Mouse (Mus musculus) embryonic facial prominence, embryonic 14.5 days (tissue): Measurements from ENCODE around the gene Syngr4. TPM values are rescaled to one million over a fixed set of nuclear protein-coding genes. Genes with fewer than 3 reads are reported as not detected.
"Not testable (repeated sequence)": the region's sequence is repeated elsewhere in the genome, so short reads cannot be mapped to it uniquely, and the experiment has no call there.

ENCODE experiments used
- ATAC-seq: fragments of 200-750 bp; cut with Nextera tagmentation; 2 replicates; pipeline ENCODE4 v1.8.0; 2017; ENCODE audit warnings: low read depth, moderate number of reproducible peaks, moderate TSS enrichment
- DNase-seq: peaks from one replicate; pipeline ENCODE4 v3.0.0-alpha.2; 2015; ENCODE audit warnings: low spot score
- H3K27ac ChIP-seq: fragments of 300-500 bp; sonication (generic); replicated peaks from 2 replicates; pipeline ENCODE4 v1.5.1; 2014; ENCODE audit warnings: low read depth, mild to moderate bottlenecking, low read length, moderate library complexity
- H3K27me3 ChIP-seq: fragments of 300-500 bp; sonication (generic); replicated peaks from 2 replicates; pipeline ENCODE4 v1.6.1; 2014; ENCODE audit warnings: low read length; ENCODE audit not compliant: control insufficient read depth, insufficient read depth
- H3K36me3 ChIP-seq: fragments of 300-500 bp; sonication (generic); 2 replicates; pipeline ENCODE4 v1.6.1; 2014; ENCODE audit warnings: low read length, mixed read lengths; ENCODE audit not compliant: control insufficient read depth, insufficient read depth
- H3K4me1 ChIP-seq: fragments of 300-500 bp; sonication (generic); 2 replicates; pipeline ENCODE4 v1.6.1; 2014; ENCODE audit warnings: antibody characterized with exemption, low read length; ENCODE audit not compliant: control insufficient read depth, insufficient read depth
- H3K4me2 ChIP-seq: fragments of 300-500 bp; sonication (generic); 2 replicates; pipeline ENCODE4 v1.6.1; 2014; ENCODE audit warnings: low read depth, mild to moderate bottlenecking, low read length, moderate library complexity, mixed read lengths
- H3K4me3 ChIP-seq: fragments of 300-500 bp; sonication (generic); 2 replicates; pipeline ENCODE4 v1.5.1; 2014; ENCODE audit warnings: low read depth, mild to moderate bottlenecking, low read length
- H3K9ac ChIP-seq: fragments of 300-500 bp; sonication (generic); 2 replicates; pipeline ENCODE4 v1.6.1; 2014; ENCODE audit warnings: low read depth, mild to moderate bottlenecking, low read length, moderate library complexity, mixed read lengths
- H3K9me3 ChIP-seq: fragments of 300-500 bp; sonication (generic); 2 replicates; pipeline ENCODE4 v1.6.1; 2016; ENCODE audit warnings: low read length; ENCODE audit not compliant: control insufficient read depth
- WGBS: fragments of 180-500 bp; shearing (Covaris S2); extraction: QIAGEN DNeasy Blood & Tissue Kit; methylation state at CpG from one replicate; pipeline ENCODE4 v1.1.7; 2014; 5-methylcytosine and 5-hydroxymethylcytosine counted together
- polyA plus RNA-seq: library from polyadenylated mRNA; unstranded; fragments of >200 nt; fragmentation: Nextera tagmentation; extraction: Ambion mirVana; gene quantifications from 2 replicates; pipeline ENCODE4 v1.2.1, GENCODE M21; 2014

Syngr4 gene
- polyA plus RNA-seq, 1 experiment from 2014 or later, result 0.68 TPM

- H3K27me3 ChIP-seq, result no peaks in the 10 kb centered on the region
- H3K4me2 ChIP-seq, result no peak overlapping the region
- H3K36me3 ChIP-seq, result peaks cover 99% of the 10 kb centered on the region
- DNase-seq (no peak), ATAC-seq (no peak)
- H3K9ac ChIP-seq, result no peak overlapping the region
- H3K9me3 ChIP-seq, result no peaks in the 10 kb centered on the region
- H3K27ac ChIP-seq, result no peak overlapping the region
- no peak overlapping the region for H3K4me3 ChIP-seq
- H3K4me1 ChIP-seq, result no peaks in the 10 kb centered on the region
- WGBS, result 96% methylated on average over 4 of the region's 4 CpGs
Observed at GRCm38 (mm10) chr7:45880531-45880930, 16.0 kb downstream of the Syngr4 start.

- WGBS, result 93% methylated on average over 1 of the region's 1 CpGs
- peaks cover 11% of the 10 kb centered on the region for H3K4me1 ChIP-seq
- H3K27ac ChIP-seq, H3K9ac ChIP-seq, ATAC-seq, DNase-seq, H3K4me3 ChIP-seq, H3K9me3 ChIP-seq, H3K27me3 ChIP-seq, H3K4me2 ChIP-seq: not testable (repeated sequence)
- H3K36me3 ChIP-seq, result peaks cover 93% of the 10 kb centered on the region
Observed at GRCm38 (mm10) chr7:45878278-45878677, 18.2 kb downstream of the Syngr4 start, which contains the start of gene Grin2d. TSS of gene Grin2d (minus strand) at chr7:45878378.

GRCm38 (mm10) chr7:45876895-45877294, 19.6 kb downstream of the Syngr4 start:
- no peak for ATAC-seq
- H3K27me3 ChIP-seq, result no peaks in the 10 kb centered on the region; the same call in 1 of the 2 replicates
- H3K4me1 ChIP-seq, result peaks cover 11% of the 10 kb centered on the region
- H3K27ac ChIP-seq, result no peak overlapping the region
- H3K4me3 ChIP-seq, result no peak overlapping the region
- H3K36me3 ChIP-seq, result peaks cover 79% of the 10 kb centered on the region
- H3K4me2 ChIP-seq, result no peak overlapping the region
- DNase-seq, result no peak
- H3K9ac ChIP-seq, result no peak overlapping the region
- H3K9me3 ChIP-seq, result no peaks in the 10 kb centered on the region
- 96% methylated on average over 7 of the region's 7 CpGs for WGBS

- H3K4me3 ChIP-seq, result peak overlapping the region; percentile 93
- peaks cover 32% of the 10 kb centered on the region for H3K27me3 ChIP-seq
- peak overlapping the region; percentile 94 for H3K27ac ChIP-seq
- H3K4me2 ChIP-seq, result peak overlapping the region; percentile 95
- no peaks in the 10 kb centered on the region for H3K9me3 ChIP-seq
- WGBS, result 2% methylated on average over 26 of the region's 28 CpGs
- peaks cover 43% of the 10 kb centered on the region for H3K36me3 ChIP-seq
- no peak for DNase-seq
- peak overlapping the region; percentile 98 for H3K9ac ChIP-seq
- ATAC-seq, result peak; percentile 45
- H3K4me1 ChIP-seq, result peaks cover 30% of the 10 kb centered on the region
Observed at GRCm38 (mm10) chr7:45873061-45873947, 23.2 kb downstream of the Syngr4 start.

- Histone ChIP-seq H3K9me3 (no peaks in the 10 kb centered on the region), H3K9ac (peak within 1 kb of the TSS; percentile 98), H3K27ac (peak within 1 kb of the TSS; percentile 94), H3K4me1 (peaks cover 37% of the 10 kb centered on the region), H3K4me3 (peak within 1 kb of the TSS; percentile 93), H3K36me3 (peaks cover 37% of the 10 kb centered on the region), H3K27me3 (peaks cover 38% of the 10 kb centered on the region), H3K4me2 (peak within 1 kb of the TSS; percentile 95)
- 0% methylated on average over 18 of the region's 18 CpGs for WGBS
- DNase-seq, result peak; percentile 94
- ATAC-seq, result peak; percentile 80
Observed at GRCm38 (mm10) chr7:45872624-45873023, 23.9 kb downstream of the Syngr4 start, which contains the start of gene Kdelr1. TSS of gene Kdelr1 (plus strand) at chr7:45872772.

GRCm38 (mm10) chr7:45870282-45871058, 26.0 kb downstream of the Syngr4 start:
- WGBS, result under 1% methylated on average over 18 of the region's 30 CpGs
- peak overlapping the region; percentile 36 for H3K4me3 ChIP-seq
- peak overlapping the region; percentile 61 for H3K4me2 ChIP-seq
- no peak for ATAC-seq
- H3K36me3 ChIP-seq, result peaks cover 15% of the 10 kb centered on the region; the same call in 1 of the 2 replicates
- peaks cover 44% of the 10 kb centered on the region for H3K4me1 ChIP-seq
- H3K27ac ChIP-seq, result no peak overlapping the region
- H3K9me3 ChIP-seq, result no peaks in the 10 kb centered on the region
- H3K9ac ChIP-seq, result peak overlapping the region; percentile 61
- H3K27me3 ChIP-seq, result peaks cover 40% of the 10 kb centered on the region
- DNase-seq, result no peak

- Histone ChIP-seq H3K9me3 (no peaks in the 10 kb centered on the region), H3K4me1 (peaks cover 44% of the 10 kb centered on the region), H3K9ac (peak overlapping the region; percentile 61), H3K36me3 (peaks cover 9% of the 10 kb centered on the region; the same call in 1 of the 2 replicates), H3K4me3 (peak overlapping the region; percentile 36), H3K27me3 (peaks cover 40% of the 10 kb centered on the region), H3K4me2 (peak overlapping the region; percentile 61), H3K27ac (no peak overlapping the region)
- DNase-seq (no peak), ATAC-seq (no peak)
- WGBS, result 4% methylated on average over 6 of the region's 14 CpGs
Observed at GRCm38 (mm10) chr7:45869787-45870186, 26.7 kb downstream of the Syngr4 start.

GRCm38 (mm10) chr7:45869107-45869670, 27.3 kb downstream of the Syngr4 start:
- WGBS, result 25% methylated on average over 8 of the region's 8 CpGs
- H3K27ac ChIP-seq, result no peak overlapping the region
- H3K4me2 ChIP-seq, result peak overlapping the region; percentile 61
- H3K36me3 ChIP-seq, result peaks cover 3% of the 10 kb centered on the region; the same call in 1 of the 2 replicates
- peaks cover 40% of the 10 kb centered on the region for H3K27me3 ChIP-seq
- peaks cover 39% of the 10 kb centered on the region for H3K4me1 ChIP-seq
- no peaks in the 10 kb centered on the region for H3K9me3 ChIP-seq
- H3K9ac ChIP-seq, result peak overlapping the region; percentile 61
- ATAC-seq, result no peak
- H3K4me3 ChIP-seq, result peak overlapping the region; percentile 36
- no peak for DNase-seq
